Mouse (Mus musculus) thymus, adult 2 months (tissue): ENCODE data around the gene Pank1.

ENCODE experiments used
- CTCF ChIP-seq: fragments of 200-500 bp; IDR thresholded peaks from 2 replicates; pipeline ENCODE4 v1.5.1; 2012; ENCODE audit warnings: mild to moderate bottlenecking, control low read depth, low read length, moderate library complexity, borderline replicate concordance; ENCODE audit not compliant: control insufficient read depth, poor library complexity, insufficient read depth; ENCODE audit errors: extremely low read depth
- POLR2A ChIP-seq: fragments of 200-500 bp; IDR thresholded peaks from 2 replicates; pipeline ENCODE4 v1.6.1; 2012; ENCODE audit warnings: mild to moderate bottlenecking, low read length, control low read depth, moderate library complexity; ENCODE audit not compliant: control insufficient read depth, poor library complexity, insufficient read depth; ENCODE audit errors: extremely low read depth

DNA sequence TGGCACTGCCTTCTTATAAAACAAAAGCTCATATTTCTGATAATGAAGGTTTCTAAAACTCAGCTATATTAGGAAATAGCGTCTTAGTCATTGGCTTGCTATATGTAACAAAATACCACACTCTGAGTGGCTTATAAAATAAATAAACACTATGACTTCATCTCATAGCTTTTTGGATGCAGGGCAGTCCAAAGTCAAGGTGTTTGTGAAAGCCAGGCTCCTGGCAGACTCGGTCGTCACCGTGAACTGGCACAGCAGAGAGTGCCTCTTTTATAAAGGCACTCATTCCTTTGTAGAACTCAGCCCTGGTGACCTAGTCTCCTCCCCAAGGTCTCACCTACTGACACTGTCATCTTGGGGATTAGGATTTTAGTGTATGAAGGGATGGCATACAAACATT, 66.5 kb downstream of the Pank1 start:
- no peak for TF ChIP-seq POLR2A
- no peak for TF ChIP-seq CTCF
